Mouse (Mus musculus) right cerebral cortex, postnatal 10 days (tissue): ENCODE results near the gene Bmp7.

Experiments
- DNase-seq, 2 experiments: peaks; one replicate each; pipeline ENCODE4 v3.0.0; 2021; ENCODE audit warnings: low spot score in 2 of 2

Gene Bmp7

DNA sequence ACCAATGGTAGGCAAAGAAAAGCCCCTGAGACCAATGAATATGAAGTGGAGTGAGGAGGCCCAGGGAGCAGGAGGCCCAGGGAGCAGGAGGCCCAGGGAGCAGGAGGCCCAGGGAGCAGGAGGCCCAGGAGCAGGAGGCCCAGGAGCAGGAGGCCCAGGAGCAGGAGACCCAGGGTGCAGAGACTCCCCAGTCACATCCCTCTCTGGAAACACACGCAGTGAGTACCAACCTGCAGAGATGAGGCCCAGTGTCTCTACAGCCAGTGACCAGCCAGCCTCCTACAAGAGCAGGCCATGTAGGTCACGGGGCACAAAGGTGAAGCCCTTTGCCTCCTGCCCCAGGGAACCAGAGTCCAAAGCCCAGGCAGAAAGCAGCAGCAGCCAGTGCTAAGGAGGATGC is 83.6 kb downstream of the Bmp7 start:
- no peak for DNase-seq

- no peak for DNase-seq
Observed at GRCm38 (mm10) chr2:172854136-172854535, 86.0 kb downstream of the Bmp7 start.

DNA sequence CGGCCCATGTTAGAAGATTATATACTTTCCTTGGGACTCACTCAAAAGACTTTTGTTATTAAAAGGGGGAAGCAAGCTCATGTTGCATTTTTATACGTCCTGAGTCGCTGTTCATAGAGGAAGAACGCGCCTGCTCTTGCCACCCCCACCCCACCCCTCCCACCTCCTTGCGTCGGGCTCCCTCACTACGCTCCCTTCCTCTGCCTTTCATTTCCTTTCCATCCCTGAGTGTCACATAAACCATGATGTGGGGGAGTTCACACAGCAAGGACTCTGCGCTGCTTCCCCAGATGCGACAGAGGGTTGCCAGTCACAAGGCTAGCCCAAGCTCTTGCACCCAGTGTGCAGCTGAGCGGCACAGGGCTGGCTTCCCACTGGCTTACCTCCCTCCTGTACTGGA is 88.3 kb downstream of the Bmp7 start:
- no peak for DNase-seq

GRCm38 (mm10) chr2:172848193-172848592 is 91.9 kb downstream of the Bmp7 start:
- peak; percentile 43 to 49 for DNase-seq

DNA sequence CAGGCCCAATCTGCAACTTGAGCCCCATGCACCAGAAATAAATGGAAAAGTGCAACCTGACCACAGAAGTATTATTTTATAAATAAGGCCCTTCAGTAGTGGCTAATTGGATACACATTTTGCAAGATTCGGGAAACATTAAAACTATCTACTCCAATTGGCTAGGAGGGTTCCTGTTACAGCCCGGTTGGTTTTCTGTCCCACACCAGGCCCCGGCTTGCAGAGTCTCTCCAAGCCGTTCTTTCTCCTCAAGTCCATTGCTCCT is 93.9 kb downstream of the Bmp7 start:
- DNase-seq = no peak

DNA sequence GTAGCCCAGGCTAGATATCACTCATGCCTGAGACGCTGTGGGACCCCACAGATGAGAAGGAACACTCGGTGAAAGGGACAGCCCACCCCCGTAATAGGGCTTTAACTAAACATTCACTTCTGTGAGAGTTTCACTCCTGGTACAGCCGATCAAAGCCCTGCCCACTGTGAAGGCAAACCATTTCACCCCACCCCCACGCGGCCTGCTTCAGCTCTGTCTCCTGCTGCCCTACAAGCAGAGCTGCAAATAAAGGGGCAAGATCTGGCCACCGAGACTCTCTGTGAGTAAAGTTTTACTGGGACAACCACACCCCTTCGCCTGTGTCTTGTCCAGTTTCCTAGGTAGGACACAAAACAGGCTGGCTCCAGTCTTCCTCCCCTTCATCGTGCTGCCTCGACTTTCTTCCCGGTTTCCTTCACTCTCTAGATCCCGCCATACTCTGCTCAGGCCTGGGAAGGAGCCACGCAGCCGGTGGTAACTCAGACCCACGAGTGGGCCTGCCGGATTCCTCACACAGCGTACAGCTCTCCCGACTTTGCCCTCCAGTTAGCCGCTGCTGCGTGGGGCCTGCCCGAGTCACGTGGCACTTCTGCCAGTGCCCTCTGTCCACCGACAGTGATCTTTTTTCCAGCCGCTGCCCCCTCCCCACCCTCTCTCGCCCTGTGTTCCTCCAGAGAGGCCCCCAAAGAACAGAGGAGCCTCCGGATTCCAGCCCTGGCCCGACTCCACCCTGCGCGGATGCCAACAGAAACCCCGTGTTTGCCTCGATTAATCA is 94.4 kb downstream of the Bmp7 start:
- DNase-seq = no peak

DNA sequence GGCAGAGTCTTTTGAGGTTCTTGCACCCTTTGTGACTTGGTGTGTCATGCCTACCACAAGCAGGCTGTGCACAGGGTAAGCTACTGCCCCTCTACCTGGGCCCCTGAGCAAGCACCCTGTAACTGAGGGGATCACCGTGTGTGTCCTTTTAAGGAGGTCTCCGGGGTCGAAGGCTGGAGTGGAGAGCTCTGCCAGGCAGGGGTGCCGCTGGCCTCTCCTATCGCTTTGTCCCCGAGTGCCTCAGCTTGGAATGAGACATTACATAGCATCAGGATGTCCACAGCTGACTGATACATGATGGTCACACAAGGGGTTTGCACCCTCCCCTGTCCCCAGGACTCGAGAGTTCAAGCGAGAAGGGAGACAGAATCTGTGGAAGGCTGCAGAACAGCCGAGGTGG is 96.2 kb downstream of the Bmp7 start:
- no peak for DNase-seq

DNA sequence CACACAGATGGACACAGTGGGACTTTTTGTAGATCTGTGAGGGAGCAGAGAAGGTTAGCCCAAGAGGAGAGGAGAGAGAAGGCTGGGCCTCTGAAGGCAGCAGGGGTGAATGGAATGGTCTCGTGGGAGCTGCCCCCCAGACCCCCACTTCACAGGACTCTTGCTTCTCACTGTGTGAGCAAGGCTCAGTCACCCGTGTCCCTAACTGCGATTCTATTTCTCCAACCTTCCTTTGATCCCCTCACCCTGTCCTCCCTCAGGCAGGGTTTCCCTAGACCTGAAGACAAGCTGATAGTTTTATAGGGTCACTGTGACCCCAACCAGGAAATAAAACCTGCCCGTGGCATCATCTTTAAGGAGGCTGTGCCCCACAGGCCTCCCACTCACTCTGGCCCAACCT is 97.8 kb downstream of the Bmp7 start:
- DNase-seq = no peak

DNA sequence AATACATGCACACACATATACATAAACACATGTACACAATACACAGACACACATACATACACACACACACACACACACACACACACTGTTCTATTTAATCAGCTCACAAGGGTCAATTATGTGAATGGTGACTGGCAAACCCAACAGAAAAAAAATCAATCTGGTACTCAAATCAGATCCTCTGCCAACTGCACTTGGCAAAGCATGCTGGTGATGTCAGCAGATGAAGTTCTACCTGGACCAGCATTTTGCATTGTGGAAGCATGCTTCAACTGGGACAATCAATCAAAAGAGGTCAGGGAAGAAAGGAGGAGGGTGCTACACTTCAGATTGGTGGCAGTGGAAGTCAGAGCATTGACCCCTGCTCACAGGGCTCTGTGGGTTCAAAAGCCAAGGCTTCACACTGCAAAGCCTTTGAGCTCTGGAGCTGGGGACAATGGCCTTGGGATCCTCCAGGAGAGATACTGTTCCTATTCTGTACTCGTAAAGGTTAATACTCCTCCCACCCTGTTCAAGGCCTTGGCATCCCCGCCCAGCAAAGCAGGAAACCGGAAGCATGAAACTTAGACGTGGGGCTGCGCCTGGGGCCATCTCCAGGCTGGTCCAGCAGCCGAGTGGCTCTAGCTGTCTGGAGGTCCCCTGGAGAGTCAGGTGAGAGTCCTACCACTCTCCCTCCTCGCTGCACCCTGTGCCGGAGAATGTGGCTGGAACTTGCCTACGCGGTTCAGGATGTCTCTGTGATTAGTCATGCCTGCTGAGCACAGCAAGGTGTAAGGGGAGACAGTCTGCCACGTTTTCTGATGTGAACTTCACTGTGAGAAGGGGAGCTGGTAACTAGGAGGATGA is 99.0 kb downstream of the Bmp7 start:
- DNase-seq = no peak

GRCm38 (mm10) chr2:172839317-172839980 is 100.7 kb downstream of the Bmp7 start:
- DNase-seq = no peak

GRCm38 (mm10) chr2:172836516-172836915 is 103.6 kb downstream of the Bmp7 start:
- DNase-seq = no peak

DNA sequence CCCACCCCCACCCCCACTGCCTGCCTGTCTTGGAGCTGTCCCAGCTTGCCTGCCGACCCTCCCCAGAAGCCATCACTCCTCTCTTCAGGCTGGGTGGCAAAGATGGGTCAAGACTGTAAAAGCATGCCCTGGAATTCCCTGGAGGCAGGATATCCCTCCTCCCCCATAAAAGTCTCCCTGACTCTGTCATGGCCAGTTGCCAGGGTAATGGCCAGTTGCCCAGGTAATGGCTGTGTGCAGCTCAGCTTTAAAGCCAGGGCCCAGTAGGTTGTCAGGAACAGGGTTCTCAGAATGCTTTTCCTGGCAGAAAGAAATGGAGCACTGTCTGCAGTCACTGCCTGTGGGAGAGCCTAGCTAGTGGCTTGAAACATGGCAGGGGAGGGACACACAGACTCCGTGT is 106.9 kb downstream of the Bmp7 start:
- peak; percentile 72 to 80 for DNase-seq

DNA sequence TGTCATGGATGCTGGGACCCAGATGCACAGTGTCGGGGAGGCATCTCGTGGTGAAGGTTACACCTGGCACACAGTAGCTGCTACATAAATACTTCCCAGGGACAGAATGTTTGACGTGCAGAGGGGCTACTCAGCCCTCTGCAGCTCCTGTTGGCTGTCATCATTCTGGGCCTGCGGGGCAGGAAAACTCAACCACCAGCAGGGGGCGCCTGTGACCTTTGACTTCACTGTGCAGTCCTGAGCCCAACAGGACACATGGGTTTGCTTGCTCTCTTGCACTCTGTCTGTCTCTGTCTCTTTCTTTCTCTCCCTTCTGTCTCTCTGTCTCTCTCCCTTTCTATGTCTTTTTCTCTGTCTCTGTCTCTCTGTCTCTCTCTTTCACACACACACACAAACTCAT is 108.4 kb downstream of the Bmp7 start:
- peak; percentile 67 to 80 for DNase-seq

DNA sequence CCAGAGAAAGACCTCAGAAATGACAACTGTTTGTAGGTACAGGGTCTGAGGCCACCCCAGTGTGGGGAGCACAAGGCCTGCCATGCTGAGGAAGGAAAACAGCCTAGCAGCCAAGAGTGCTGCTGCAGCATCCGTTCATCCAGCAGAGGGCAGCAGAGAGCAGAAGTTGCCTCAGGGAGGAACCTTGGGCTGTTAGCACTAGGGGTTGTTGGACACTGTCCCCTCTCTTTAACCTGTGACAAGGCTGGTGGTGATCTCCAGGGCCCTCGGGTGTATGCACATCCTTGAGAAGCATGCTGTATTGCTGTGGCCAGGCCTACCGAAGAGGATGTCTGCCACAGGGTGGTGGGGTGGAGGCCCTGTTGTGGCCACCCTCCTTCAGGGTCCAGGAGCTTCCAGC is 109.0 kb downstream of the Bmp7 start:
- DNase-seq = peak; percentile 74 to 91

GRCm38 (mm10) chr2:172828229-172828628 is 111.9 kb downstream of the Bmp7 start:
- DNase-seq = no peak

GRCm38 (mm10) chr2:172827564-172827963 is 112.6 kb downstream of the Bmp7 start:
- DNase-seq = no peak

GRCm38 (mm10) chr2:172825785-172826145 is 114.4 kb downstream of the Bmp7 start:
- DNase-seq = peak in 1 of 2 experiments; percentile 13

DNA sequence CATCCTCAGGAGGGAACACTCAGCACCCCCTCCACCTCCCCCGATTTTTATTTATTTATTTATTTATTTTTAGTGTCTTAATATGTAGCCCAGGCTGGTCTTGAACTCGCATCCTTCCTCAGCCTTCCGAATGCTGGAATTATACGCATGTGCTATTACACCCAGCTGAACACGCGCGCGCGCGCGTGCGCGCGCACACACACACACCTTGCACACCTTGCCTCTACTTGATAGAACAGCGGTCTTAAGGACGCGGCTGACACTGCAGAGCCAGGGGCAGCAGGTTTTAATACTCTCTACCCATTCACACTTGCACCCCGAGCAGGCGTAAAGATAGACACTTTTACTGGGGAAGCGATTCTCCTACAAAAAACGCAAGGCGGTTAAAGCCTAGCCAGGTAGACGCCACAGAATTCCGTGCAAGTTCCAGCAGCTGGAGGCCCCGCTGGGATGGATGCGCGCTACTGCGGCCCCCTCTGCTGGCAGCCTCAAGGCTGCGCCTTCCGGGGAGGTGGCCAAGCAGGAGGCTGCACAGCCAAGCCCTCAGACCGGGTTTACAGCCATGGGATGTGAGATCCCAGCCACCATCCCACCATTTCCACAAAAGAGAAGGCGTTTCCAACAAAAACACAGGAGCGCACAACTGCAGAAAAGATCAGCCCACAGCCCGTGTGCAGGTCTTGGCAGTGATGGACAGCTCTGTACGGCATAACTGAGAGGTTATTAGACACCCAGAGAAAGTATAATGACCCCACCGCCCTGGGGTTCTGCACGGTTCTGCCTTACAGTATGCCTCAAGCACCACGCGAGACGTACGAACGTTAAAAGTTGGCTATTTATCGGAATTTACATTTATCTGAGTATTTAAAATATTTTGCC is 115.0 kb downstream of the Bmp7 start:
- DNase-seq = peak; percentile 68 to 82

GRCm38 (mm10) chr2:172818631-172819230 is 121.4 kb downstream of the Bmp7 start:
- no peak for DNase-seq
